Mouse (Mus musculus): ENCODE data around the gene Prss45. TPM values are rescaled to one million over a fixed set of nuclear protein-coding genes. Genes with fewer than 3 reads are reported as not detected.

The Prss45 gene
- polyA plus RNA-seq, 1 experiment from 2014 or later: not detected

GRCm38 (mm10) chr9:110881953-110882352, 47.6 kb downstream of the Prss45 start:
- no peak overlapping the region for H3K4me2 ChIP-seq (ENCODE audit: low read length)
- no peak for ATAC-seq (ENCODE audit: low FRiP score, low TSS enrichment)
- no peak overlapping the region for H3K9ac ChIP-seq (replicated peaks; ENCODE audit: low read length)
- no peaks in the 10 kb centered on the region for H3K9me3 ChIP-seq (ENCODE audit: control insufficient read depth, low read length)
- no peaks in the 10 kb centered on the region for H3K36me3 ChIP-seq (ENCODE audit: control insufficient read depth, insufficient read depth, low read length)
- no peak for DNase-seq
- no peak overlapping the region for H3K27ac ChIP-seq (replicated peaks; ENCODE audit: low read depth, low read length)
- H3K4me3 ChIP-seq (replicated peaks; ENCODE audit: low read depth, low read length): no peak overlapping the region
- WGBS: 80% methylated on average over 7 of the region's 7 CpGs
- H3K4me1 ChIP-seq (ENCODE audit: control insufficient read depth, insufficient read depth, low read length): no peaks in the 10 kb centered on the region
- H3K27me3 ChIP-seq (ENCODE audit: control insufficient read depth, insufficient read depth, low read length): peaks cover 28% of the 10 kb centered on the region

- Histone ChIP-seq H3K36me3 (ENCODE audit: control insufficient read depth, insufficient read depth, low read length) (no peaks in the 10 kb centered on the region), H3K27me3 (ENCODE audit: control insufficient read depth, insufficient read depth, low read length) (no peaks in the 10 kb centered on the region), H3K9me3 (ENCODE audit: control insufficient read depth, low read length) (no peaks in the 10 kb centered on the region), H3K4me1 (ENCODE audit: control insufficient read depth, insufficient read depth, low read length) (no peaks in the 10 kb centered on the region), H3K4me3 (replicated peaks; ENCODE audit: low read depth, low read length) (no peak overlapping the region), H3K4me2 (ENCODE audit: low read length) (no peak overlapping the region), H3K27ac (replicated peaks; ENCODE audit: low read depth, low read length) (no peak overlapping the region), H3K9ac (replicated peaks; ENCODE audit: low read length) (no peak overlapping the region)
- ATAC-seq (ENCODE audit: low FRiP score, low TSS enrichment) (no peak), DNase-seq (no peak)
- 66% methylated on average over 9 of the region's 9 CpGs for WGBS
Observed at GRCm38 (mm10) chr9:110887388-110888303, 53.3 kb downstream of the Prss45 start.

GRCm38 (mm10) chr9:110888935-110889334, 54.5 kb downstream of the Prss45 start:
- no peak overlapping the region for H3K4me3 ChIP-seq (replicated peaks; ENCODE audit: low read depth, low read length)
- no peaks in the 10 kb centered on the region for H3K27me3 ChIP-seq (ENCODE audit: control insufficient read depth, insufficient read depth, low read length)
- 92% methylated on average over 14 of the region's 14 CpGs for WGBS
- H3K4me1 ChIP-seq (ENCODE audit: control insufficient read depth, insufficient read depth, low read length): no peaks in the 10 kb centered on the region
- no peak for ATAC-seq (ENCODE audit: low FRiP score, low TSS enrichment)
- H3K9ac ChIP-seq (replicated peaks; ENCODE audit: low read length): no peak overlapping the region
- H3K36me3 ChIP-seq (ENCODE audit: control insufficient read depth, insufficient read depth, low read length): no peaks in the 10 kb centered on the region
- H3K27ac ChIP-seq (replicated peaks; ENCODE audit: low read depth, low read length): no peak overlapping the region
- DNase-seq: no peak
- H3K9me3 ChIP-seq (ENCODE audit: control insufficient read depth, low read length): no peaks in the 10 kb centered on the region
- no peak overlapping the region for H3K4me2 ChIP-seq (ENCODE audit: low read length)

- 13% methylated on average over 21 of the region's 21 CpGs for WGBS
- H3K4me3 ChIP-seq (replicated peaks; ENCODE audit: low read depth, low read length): no peak overlapping the region
- no peaks in the 10 kb centered on the region for H3K27me3 ChIP-seq (ENCODE audit: control insufficient read depth, insufficient read depth, low read length)
- H3K9ac ChIP-seq (replicated peaks; ENCODE audit: low read length): no peak overlapping the region; the same call in 1 of the 2 replicates
- no peaks in the 10 kb centered on the region for H3K36me3 ChIP-seq (ENCODE audit: control insufficient read depth, insufficient read depth, low read length)
- H3K4me2 ChIP-seq (ENCODE audit: low read length): no peak overlapping the region
- no peaks in the 10 kb centered on the region for H3K4me1 ChIP-seq (ENCODE audit: control insufficient read depth, insufficient read depth, low read length)
- DNase-seq: no peak
- ATAC-seq (ENCODE audit: low FRiP score, low TSS enrichment): no peak
- no peaks in the 10 kb centered on the region for H3K9me3 ChIP-seq (ENCODE audit: control insufficient read depth, low read length)
- no peak overlapping the region for H3K27ac ChIP-seq (replicated peaks; ENCODE audit: low read depth, low read length)
Observed at GRCm38 (mm10) chr9:110890026-110890783, 55.8 kb downstream of the Prss45 start.

Other genes starting within 250 kb of the Prss45 start
- 22.2 and 33.7 TPM in 2 replicates for gene Nradd, start 210.1 kb upstream of the Prss45 start, polyA plus RNA-seq (2014; fragmentation: Nextera tagmentation; extraction: Ambion mirVana)
- 3.6 and 5.3 TPM in 2 replicates for gene Nbeal2, start 180.4 kb upstream of the Prss45 start, polyA plus RNA-seq (2014; fragmentation: Nextera tagmentation; extraction: Ambion mirVana)
- gene Ccdc12, start 178.1 kb upstream of the Prss45 start, polyA plus RNA-seq (2014; fragmentation: Nextera tagmentation; extraction: Ambion mirVana): 106 and 122 TPM in 2 replicates
- 0.25 TPM in 1 of 2 replicates, not detected in the other for gene Myl3, start 92.7 kb upstream of the Prss45 start, polyA plus RNA-seq (2014; fragmentation: Nextera tagmentation; extraction: Ambion mirVana)
- 5.8 and 9.3 TPM in 2 replicates for gene Pth1r, start 87.4 kb upstream of the Prss45 start, polyA plus RNA-seq (2014; fragmentation: Nextera tagmentation; extraction: Ambion mirVana)
- not detected in 2 replicates for gene Prss42, start 36.4 kb upstream of the Prss45 start, polyA plus RNA-seq (2014; fragmentation: Nextera tagmentation; extraction: Ambion mirVana)
- gene Prss44, start 20.6 kb upstream of the Prss45 start, polyA plus RNA-seq (2014; fragmentation: Nextera tagmentation; extraction: Ambion mirVana): not detected in 2 replicates
- gene Prss43, start 7.9 kb upstream of the Prss45 start, polyA plus RNA-seq (2014; fragmentation: Nextera tagmentation; extraction: Ambion mirVana): not detected in 2 replicates
- gene Prss46, start 9.9 kb downstream of the Prss45 start, polyA plus RNA-seq (2014; fragmentation: Nextera tagmentation; extraction: Ambion mirVana): not detected in 2 replicates
- gene Prss50, start 23.4 kb downstream of the Prss45 start, polyA plus RNA-seq (2014; fragmentation: Nextera tagmentation; extraction: Ambion mirVana): 0.24 and 0.34 TPM in 2 replicates
- gene Als2cl, start 45.3 kb downstream of the Prss45 start, polyA plus RNA-seq (2014; fragmentation: Nextera tagmentation; extraction: Ambion mirVana): 0.50 and 0.72 TPM in 2 replicates
- gene Tmie, start 45.5 kb downstream of the Prss45 start, polyA plus RNA-seq (2014; fragmentation: Nextera tagmentation; extraction: Ambion mirVana): 0.75 and 1.5 TPM in 2 replicates
- not detected in 2 replicates for gene Fam240a, start 82.3 kb downstream of the Prss45 start, polyA plus RNA-seq (2014; fragmentation: Nextera tagmentation; extraction: Ambion mirVana)
- gene Tdgf1, start 111.6 kb downstream of the Prss45 start, polyA plus RNA-seq (2014; fragmentation: Nextera tagmentation; extraction: Ambion mirVana): not detected in 2 replicates
- gene Lrrc2, start 117.0 kb downstream of the Prss45 start, polyA plus RNA-seq (2014; fragmentation: Nextera tagmentation; extraction: Ambion mirVana): 0.38 and 0.51 TPM in 2 replicates
- gene Rtp3, start 156.0 kb downstream of the Prss45 start, polyA plus RNA-seq (2014; fragmentation: Nextera tagmentation; extraction: Ambion mirVana): not detected in 2 replicates
- 0.24 and 0.51 TPM in 2 replicates for gene Ltf, start 184.7 kb downstream of the Prss45 start, polyA plus RNA-seq (2014; fragmentation: Nextera tagmentation; extraction: Ambion mirVana)
- gene Ccrl2, start 222.9 kb downstream of the Prss45 start, polyA plus RNA-seq (2014; fragmentation: Nextera tagmentation; extraction: Ambion mirVana): 1.2 and 1.9 TPM in 2 replicates

Data from midbrain, embryonic 14.5 days (tissue).